In genomic region chr14:36048746-36049391, GRCm38 (mm10) we compare ENCODE assay signal across 9 mouse cellular contexts. TPM values are rescaled to one million over a fixed set of nuclear protein-coding genes. Genes with fewer than 3 reads are reported as not detected.
DNase-seq lines count a peak whose midpoint lies in the region; ATAC-seq and TF ChIP-seq lines count a peak whose summit lies in the region.
"Had no signal": no experiment of that assay in that cellular context is flagged by ENCODE, and none has a peak within 500 bp of the region (broad histone marks: within the 10 kb centered on the region; RNA-seq: fewer than 3 reads in every experiment).

No protein-coding gene starts in this region.

- peak overlapping the region; percentile 22; the same call in 1 of the 2 replicates for H3K4me2 ChIP-seq in midbrain, embryonic 13.5 days (replicated peaks)
- H3K4me2 ChIP-seq in hindbrain, embryonic 12.5 days (replicated peaks), result no peak overlapping the region
- no peak overlapping the region for H3K4me2 ChIP-seq in midbrain, postnatal 0 days (ENCODE audit: low read depth, low read length, poor library complexity, severe bottlenecking)

- DNase-seq in adrenal gland, postnatal 25 days, result peak; percentile 8
- no peak for DNase-seq in adrenal gland, adult 8-10 months
- DNase-seq in midbrain, embryonic 10.5 days (ENCODE audit: low spot score), result no peak
- peak; percentile 77 for DNase-seq in midbrain, postnatal 0 days (ENCODE audit: low spot score)
- DNase-seq in thymus, postnatal 4 days, result no peak

- no peak for TF ChIP-seq CTCF in midbrain, postnatal 0 days (IDR thresholded peaks at IDR 0.05)

- 53% methylated on average over 9 of the region's 9 CpGs for WGBS in midbrain, embryonic 13.5 days
- WGBS in midbrain, embryonic 10.5 days, result 82% methylated on average over 9 of the region's 9 CpGs
- 54% methylated on average over 9 of the region's 9 CpGs for WGBS in hindbrain, embryonic 12.5 days
- 44% methylated on average over 9 of the region's 9 CpGs for WGBS in midbrain, postnatal 0 days

- no peaks in the 10 kb centered on the region for H3K36me3 ChIP-seq in midbrain, embryonic 13.5 days
- no peaks in the 10 kb centered on the region for H3K36me3 ChIP-seq in midbrain, embryonic 10.5 days
- no peaks in the 10 kb centered on the region for H3K36me3 ChIP-seq in hindbrain, embryonic 12.5 days
- no peaks in the 10 kb centered on the region for H3K36me3 ChIP-seq in midbrain, postnatal 0 days (ENCODE audit: insufficient read depth, low read length)

- H3K9me3 ChIP-seq in midbrain, embryonic 13.5 days, result no peaks in the 10 kb centered on the region
- no peaks in the 10 kb centered on the region for H3K9me3 ChIP-seq in midbrain, embryonic 10.5 days (replicated peaks)
- no peaks in the 10 kb centered on the region for H3K9me3 ChIP-seq in hindbrain, embryonic 12.5 days (replicated peaks)
- H3K9me3 ChIP-seq in midbrain, postnatal 0 days (ENCODE audit: low read length), result no peaks in the 10 kb centered on the region

- no peak overlapping the region for H3K9ac ChIP-seq in midbrain, embryonic 13.5 days (replicated peaks)
- no peak overlapping the region for H3K9ac ChIP-seq in hindbrain, embryonic 12.5 days
- no peak overlapping the region for H3K9ac ChIP-seq in midbrain, postnatal 0 days (replicated peaks; ENCODE audit: low read length, poor library complexity, severe bottlenecking)

- peak; percentile 91 for ATAC-seq in midbrain, embryonic 13.5 days
- ATAC-seq in hindbrain, embryonic 12.5 days (ENCODE audit: low FRiP score), result peak; percentile 91
- ATAC-seq in midbrain, postnatal 0 days (ENCODE audit: low FRiP score), result no peak
- no peak for ATAC-seq in megakaryocyte-erythroid progenitor cell, adult 5-6 weeks (replicated peaks; ENCODE audit: low FRiP score, low TSS enrichment, poor library complexity, severe bottlenecking)

- H3K4me1 ChIP-seq in midbrain, embryonic 13.5 days (replicated peaks), result peaks cover 6% of the 10 kb centered on the region
- no peaks in the 10 kb centered on the region for H3K4me1 ChIP-seq in midbrain, embryonic 10.5 days
- peaks cover 3% of the 10 kb centered on the region; the same call in 1 of the 2 replicates for H3K4me1 ChIP-seq in hindbrain, embryonic 12.5 days
- H3K4me1 ChIP-seq in midbrain, postnatal 0 days (ENCODE audit: insufficient read depth, low read length), result no peaks in the 10 kb centered on the region

- H3K27ac ChIP-seq in midbrain, embryonic 13.5 days, result no peak overlapping the region
- H3K27ac ChIP-seq in midbrain, embryonic 10.5 days (replicated peaks), result no peak overlapping the region
- no peak overlapping the region for H3K27ac ChIP-seq in hindbrain, embryonic 12.5 days
- H3K27ac ChIP-seq in midbrain, postnatal 0 days (ENCODE audit: low read depth, low read length), result no peak overlapping the region

- no peak overlapping the region for H3K4me3 ChIP-seq in midbrain, embryonic 13.5 days (replicated peaks)
- H3K4me3 ChIP-seq in midbrain, embryonic 10.5 days, result no peak overlapping the region
- no peak overlapping the region for H3K4me3 ChIP-seq in hindbrain, embryonic 12.5 days
- H3K4me3 ChIP-seq in midbrain, postnatal 0 days (ENCODE audit: low read depth, low read length), result no peak overlapping the region

- H3K27me3 ChIP-seq in midbrain, embryonic 13.5 days, result no peaks in the 10 kb centered on the region
- no peaks in the 10 kb centered on the region for H3K27me3 ChIP-seq in midbrain, embryonic 10.5 days (ENCODE audit: low read depth, poor library complexity, severe bottlenecking)
- H3K27me3 ChIP-seq in hindbrain, embryonic 12.5 days, result no peaks in the 10 kb centered on the region
- H3K27me3 ChIP-seq in midbrain, postnatal 0 days (ENCODE audit: insufficient read depth, low read length), result no peaks in the 10 kb centered on the region

RNA-seq across cellular contexts. Expression of gene 4930474N05Rik, which starts 45.8 kb away (rescaled TPM):
- not detected in 2 replicates for total RNA-seq in adrenal gland, postnatal 25 days (2021)
- not detected for total RNA-seq in adrenal gland, adult 8-10 months (2022)
- not detected in 2 replicates for polyA plus RNA-seq in midbrain, embryonic 13.5 days (2015; fragmentation: Nextera tagmentation; extraction: Ambion mirVana)
- polyA plus RNA-seq in midbrain, embryonic 10.5 days (2016; fragmentation: Nextera tagmentation; extraction: Ambion mirVana), result not detected in 2 replicates
- not detected in 2 replicates for polyA plus RNA-seq in hindbrain, embryonic 12.5 days (2016; fragmentation: Nextera tagmentation; extraction: Ambion mirVana)
- not detected in 2 replicates for total RNA-seq in midbrain, postnatal 0 days (2014; rRNA removed)
- not detected in 2 replicates for polyA plus RNA-seq in midbrain, postnatal 0 days (2015; fragmentation: Nextera tagmentation; extraction: Ambion mirVana)
- not detected in 2 replicates for total RNA-seq in megakaryocyte-erythroid progenitor cell, adult 5-6 weeks (2014; fragmentation: Nextera tagmentation)
- not detected in 2 replicates for total RNA-seq in megakaryocyte-erythroid progenitor cell, adult 5-6 weeks (2017)
- total RNA-seq: neutrophil, adult 5-6 weeks had no signal

Comparison
In these comparisons a context has a peak if more than half of its experiments do, and no peak if none do; other contexts are left out.
1. DNase-seq: peak in adrenal gland, postnatal 25 days (single experiment) and midbrain, postnatal 0 days (single experiment); none in adrenal gland, adult 8-10 months (single experiment), midbrain, embryonic 10.5 days (single experiment) and thymus, postnatal 4 days (single experiment).
2. ATAC-seq: peak in midbrain, embryonic 13.5 days (single experiment) and hindbrain, embryonic 12.5 days (single experiment); none in midbrain, postnatal 0 days (single experiment) and megakaryocyte-erythroid progenitor cell, adult 5-6 weeks (single experiment).